Mouse (Mus musculus) embryonic stem cell, embryonic (primary cell): Measurements from ENCODE around the gene Olfr1249.
"Not testable (repeated sequence)": the region's sequence is repeated elsewhere in the genome, so short reads cannot be mapped to it uniquely, and the experiment has no call there.

Experiments
- CTCF ChIA-PET, 4 experiments: fragments of 300-600 bp in 2 of 4; fragments of 350-600 bp in 2 of 4; sonication (Branson Sonifier 250); formaldehyde crosslinking; loops; one replicate each; lab custom pipeline; 2022; ENCODE audit warnings: inconsistent platforms in 2 of 4; lab: Charles Lee
- POLR2A ChIA-PET, 4 experiments: fragments of 300-600 bp in 2 of 4; fragments of 350-600 bp in 2 of 4; sonication (Branson Sonifier 250); formaldehyde crosslinking; loops; one replicate each; lab custom pipeline; 2022; ENCODE audit warnings: antibody characterized with exemption in 4 of 4, inconsistent platforms in 1 of 4; lab: Charles Lee

Olfr1249 gene

GRCm38 (mm10) chr2:89634883-89635282, at the start of gene Olfr1249:
Olfr1249 (minus strand) TSS chr2:89634983.
- ChIA-PET POLR2A (no interaction called here), CTCF (no interaction called here)

- CTCF ChIA-PET = no interaction called here
- POLR2A ChIA-PET = no interaction called here
These were observed 37.1 kb upstream of the Olfr1249 start, which contains the start of gene Olfr1251 for GRCm38 (mm10) chr2:89671836-89672235. Olfr1251 (minus strand) TSS chr2:89671936.

GRCm38 (mm10) chr2:89661367-89661766, 26.6 kb upstream of the Olfr1249 start, which contains the start of gene Olfr1250:
Olfr1250 (minus strand) TSS chr2:89661467.
- ChIA-PET POLR2A (no interaction called here), CTCF (no interaction called here)

- POLR2A ChIA-PET, CTCF ChIA-PET: not testable (repeated sequence)
These were observed 16.6 kb downstream of the Olfr1249 start, which contains the start of gene Olfr1248 for GRCm38 (mm10) chr2:89618145-89618544. Olfr1248 (minus strand) TSS chr2:89618245.

- CTCF ChIA-PET = no interaction called here
- POLR2A ChIA-PET = no interaction called here
These were observed 20.8 kb downstream of the Olfr1249 start, which contains the start of gene Olfr1247 for GRCm38 (mm10) chr2:89614030-89614429. Olfr1247 (minus strand) TSS chr2:89614130.

GRCm38 (mm10) chr2:89593057-89593456, 41.7 kb downstream of the Olfr1249 start, which contains the start of gene Olfr1246:
Olfr1246 (minus strand) TSS chr2:89593157.
- POLR2A ChIA-PET = no interaction called here
- CTCF ChIA-PET = no interaction called here
